Mouse (Mus musculus): ENCODE data around the gene Acap1. TPM values are rescaled to one million over a fixed set of nuclear protein-coding genes. Genes with fewer than 3 reads are reported as not detected.
"Not testable (repeated sequence)": the region's sequence is repeated elsewhere in the genome, so short reads cannot be mapped to it uniquely, and the experiment has no call there.

Gene Acap1
- 150 and 176 TPM in 2 replicates for polyA plus RNA-seq (2015; fragmentation: Nextera tagmentation; extraction: Ambion mirVana)

DNA sequence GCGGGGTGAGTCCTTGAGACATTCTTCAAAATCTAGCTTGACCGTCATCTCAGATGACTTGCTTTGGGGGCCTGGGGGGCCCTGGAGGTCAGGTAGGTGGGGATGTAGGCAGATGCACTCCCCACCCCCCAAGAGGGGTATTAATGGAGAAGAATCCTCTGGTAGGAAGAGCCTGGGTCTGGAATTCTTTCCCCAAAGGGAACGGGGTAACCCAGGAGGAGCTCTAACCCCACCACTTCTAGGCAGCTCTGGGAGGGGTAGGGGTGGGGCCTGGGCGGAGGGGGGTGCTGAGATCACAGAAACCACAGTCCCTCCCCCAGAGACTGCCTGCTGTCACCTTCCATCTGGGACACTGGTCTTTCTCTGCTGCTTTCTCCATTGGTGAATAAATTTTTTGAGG lies at the start of gene Acap1:
Acap1 (minus strand) TSS at position 249 of the 400 bp plus-strand sequence.
- peak; percentile 81 for DNase-seq (ENCODE audit: low spot score)

DNA sequence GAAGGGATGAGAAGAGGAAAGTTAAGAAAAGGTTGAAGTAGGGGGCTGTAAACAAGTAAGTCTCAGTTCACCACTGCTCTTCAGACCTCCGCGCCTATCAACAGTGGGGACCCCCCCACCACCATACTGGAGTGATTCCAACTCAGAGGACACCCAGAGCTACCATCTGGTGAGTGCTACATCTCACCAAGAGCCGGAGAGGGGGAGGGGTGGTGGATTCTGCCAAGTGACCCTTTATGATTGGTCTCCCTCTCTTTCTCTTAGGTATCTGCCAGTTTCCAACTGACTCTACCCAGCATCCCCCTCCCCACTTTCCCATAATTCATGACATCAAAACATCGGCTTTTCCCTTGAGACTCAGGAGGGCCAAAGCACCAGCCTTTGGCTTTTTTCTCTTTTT lies 45.6 kb upstream of the Acap1 start:
- no peak for DNase-seq (ENCODE audit: low spot score)

DNA sequence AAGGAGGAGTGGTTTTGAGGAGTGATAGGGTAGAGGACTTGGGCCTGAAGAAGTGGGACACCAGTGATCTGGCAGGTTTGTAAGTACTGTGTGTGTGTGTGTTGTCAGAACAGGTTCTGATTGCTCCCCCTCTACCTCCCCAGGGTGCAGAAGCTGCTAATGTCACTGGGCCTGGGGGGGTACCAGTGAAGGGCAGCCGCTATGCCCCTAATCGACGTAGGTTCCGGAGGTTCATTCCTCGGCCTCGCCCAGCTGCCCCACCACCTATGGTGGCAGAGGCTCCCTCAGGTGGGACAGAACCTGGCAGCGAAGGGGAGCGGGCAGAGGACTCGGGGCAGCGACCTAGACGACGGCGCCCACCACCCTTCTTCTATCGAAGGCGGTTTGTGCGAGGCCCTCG lies 44.4 kb upstream of the Acap1 start:
- DNase-seq (ENCODE audit: low spot score), result no peak

DNA sequence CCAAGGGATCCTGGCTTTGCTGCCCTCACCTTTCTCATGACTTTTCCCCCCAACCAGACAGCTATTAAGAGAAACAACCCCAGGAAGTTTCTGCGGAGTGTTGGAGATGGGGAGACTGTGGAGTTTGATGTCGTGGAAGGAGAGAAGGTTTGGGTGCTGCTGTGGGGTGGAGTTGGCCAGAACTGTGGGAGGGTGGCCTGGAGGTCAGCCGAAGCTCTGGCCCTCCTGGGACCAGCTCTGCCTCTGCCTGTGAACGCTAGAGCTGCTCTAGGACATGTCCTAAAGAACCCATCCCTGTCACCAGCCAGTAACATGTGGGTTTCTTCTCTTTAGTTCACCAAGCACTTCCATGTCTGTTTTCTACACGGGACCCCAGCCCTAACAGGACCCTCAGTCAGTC lies 43.8 kb upstream of the Acap1 start:
- DNase-seq (ENCODE audit: low spot score), result no peak

DNA sequence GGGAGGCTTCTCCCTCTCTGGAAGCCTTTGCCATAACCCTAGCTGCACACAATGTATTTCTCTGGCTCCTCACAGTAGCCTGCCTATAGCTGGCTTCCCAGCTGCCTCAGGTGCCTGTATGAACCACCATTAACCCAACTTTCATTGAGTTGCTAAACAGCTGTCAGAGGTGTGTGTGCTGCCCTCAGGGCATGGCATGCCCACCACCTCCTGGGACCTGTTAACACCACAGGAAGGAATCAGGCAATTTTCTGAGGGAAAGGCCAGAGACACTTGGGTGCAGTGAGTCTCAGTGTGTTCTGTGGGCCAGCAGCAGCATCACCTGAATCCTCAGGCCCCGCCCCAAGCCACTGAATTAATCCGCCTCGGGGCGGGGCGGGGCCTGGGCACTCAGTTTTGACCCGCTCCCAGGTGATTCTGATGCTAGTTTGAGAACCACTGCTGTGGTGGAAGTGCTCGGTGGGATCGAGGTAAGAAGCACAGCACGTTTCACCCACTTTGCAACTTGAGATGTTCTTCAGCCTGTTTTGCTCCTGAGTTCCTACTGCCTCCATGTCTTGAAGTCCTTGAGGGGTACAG lies 43.2 kb upstream of the Acap1 start:
- DNase-seq (ENCODE audit: low spot score), result no peak

DNA sequence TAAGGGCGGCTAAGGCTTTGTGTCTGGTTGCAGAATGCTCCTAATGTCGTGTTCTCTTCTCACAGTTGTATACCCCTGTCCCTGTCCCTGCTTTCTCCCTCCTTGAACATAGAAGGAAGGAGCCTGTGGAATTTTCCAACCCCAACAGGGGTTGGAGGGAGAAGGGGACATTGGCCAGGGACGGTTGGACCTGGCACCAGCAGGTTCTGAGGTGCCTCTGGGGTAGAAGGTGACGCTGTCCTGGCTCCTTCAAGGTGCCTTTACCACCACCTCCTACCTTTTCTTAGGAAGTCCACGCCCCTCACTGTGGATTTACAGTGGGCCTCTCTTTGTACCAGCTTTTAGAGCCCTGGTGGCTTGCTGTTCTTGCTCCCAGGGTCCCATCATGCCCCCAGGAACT lies 42.5 kb upstream of the Acap1 start:
- DNase-seq (ENCODE audit: low spot score), result no peak

DNA sequence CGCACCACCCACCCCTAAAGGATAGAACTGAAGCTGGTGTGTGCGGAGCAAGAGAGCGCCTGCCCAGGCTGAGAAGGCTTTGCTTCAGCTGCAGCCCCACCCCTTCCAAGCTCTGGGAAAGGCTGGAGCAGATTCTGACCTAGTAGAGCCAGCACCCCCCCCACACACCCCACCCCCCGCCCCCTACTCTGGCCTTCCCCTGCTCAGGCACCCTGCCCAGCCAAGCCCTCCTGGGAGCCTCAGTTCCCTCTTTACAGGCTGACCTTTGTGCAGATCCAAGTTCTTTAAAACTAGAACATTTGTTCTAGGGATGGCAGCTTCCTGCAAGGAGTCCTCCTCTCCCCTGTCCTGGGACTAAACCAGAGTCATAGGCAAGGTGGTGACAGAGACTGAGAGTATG lies 42.0 kb upstream of the Acap1 start:
- no peak for DNase-seq (ENCODE audit: low spot score)

DNA sequence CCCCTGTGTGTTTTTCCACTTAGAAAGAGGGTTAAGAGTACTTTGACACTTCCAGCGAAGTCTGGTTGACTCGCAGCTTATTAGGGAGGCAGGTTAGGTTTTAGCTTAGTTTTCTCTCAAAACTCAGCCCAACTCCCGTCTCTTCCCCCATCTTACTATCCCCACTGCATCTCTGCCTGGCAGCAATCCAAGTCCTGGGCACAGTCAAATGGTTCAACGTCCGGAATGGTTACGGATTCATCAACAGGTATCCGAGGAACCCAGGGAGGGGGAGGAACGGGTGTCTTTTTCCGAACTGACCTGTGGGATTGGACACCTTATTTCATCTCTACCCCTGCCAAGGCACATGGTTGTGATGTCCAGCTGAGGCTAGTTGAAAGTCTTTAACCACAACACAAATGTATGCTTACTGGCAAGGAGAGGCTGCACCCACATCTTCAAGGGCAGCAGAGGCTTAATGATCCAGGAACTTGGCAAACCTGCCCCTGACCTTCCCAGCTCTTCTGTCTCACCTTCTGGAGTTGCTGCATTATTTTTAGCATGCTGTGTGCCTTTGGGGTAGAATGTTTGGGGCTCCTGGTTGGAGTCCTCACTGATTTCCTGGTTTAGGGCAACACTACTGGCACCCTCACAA lies 41.5 kb upstream of the Acap1 start:
- no peak for DNase-seq (ENCODE audit: low spot score)

DNA sequence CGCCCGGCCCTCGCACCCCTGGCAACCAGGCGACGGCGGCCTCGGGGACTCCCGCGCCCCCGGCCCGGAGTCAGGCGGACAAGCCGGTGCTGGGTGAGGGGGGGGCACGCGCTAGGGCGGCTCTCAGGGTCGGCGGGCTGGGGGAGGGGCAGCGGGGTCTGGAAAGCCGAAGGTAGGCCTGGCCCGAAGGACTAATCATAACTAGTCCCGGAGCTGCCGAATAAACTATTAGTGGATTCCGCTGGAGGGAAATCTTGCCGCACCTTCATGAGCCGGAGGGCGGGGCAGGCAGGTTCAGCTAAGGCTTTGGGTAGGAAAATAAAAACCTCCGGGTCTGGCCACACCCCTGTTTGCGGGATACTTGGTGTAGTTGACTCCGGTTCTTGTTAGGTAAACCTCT lies 40.8 kb upstream of the Acap1 start:
- DNase-seq (ENCODE audit: low spot score), result no peak

DNA sequence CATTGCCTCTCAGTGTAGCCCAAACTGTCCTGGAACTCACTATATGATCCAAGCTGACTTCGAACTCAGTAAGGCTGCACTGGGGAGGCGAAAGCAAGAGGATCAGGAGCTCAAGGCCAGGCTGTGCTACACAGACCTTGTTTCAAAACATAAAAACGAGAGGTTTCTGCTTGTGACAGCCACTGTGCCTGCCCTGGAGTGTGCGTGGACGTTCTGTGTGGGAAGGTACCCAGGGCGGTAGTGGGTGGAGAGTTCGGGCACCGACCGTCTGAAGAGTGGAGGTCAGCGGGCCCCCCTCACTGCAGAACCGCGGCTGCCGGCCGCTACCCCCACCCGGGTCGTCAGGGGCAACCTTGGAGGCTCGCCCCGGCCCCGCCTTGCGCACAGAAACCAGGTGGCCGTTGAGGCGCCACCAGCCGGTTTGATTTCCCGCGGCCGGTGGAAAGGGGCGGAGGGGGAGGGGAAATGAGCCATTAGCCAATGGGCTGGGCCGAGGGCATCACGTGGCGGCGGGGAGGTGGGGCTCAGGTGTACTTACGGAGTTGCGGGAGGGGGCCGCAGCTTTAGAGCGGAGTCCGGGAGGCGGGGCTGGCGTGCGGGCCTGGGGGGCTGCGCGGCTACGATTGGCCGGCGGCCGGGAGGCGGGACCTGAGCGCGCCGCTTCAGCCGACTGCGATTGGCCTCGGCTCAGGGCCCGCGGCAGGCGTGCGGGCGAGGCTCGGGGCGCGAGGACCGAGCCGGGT lies 40.0 kb upstream of the Acap1 start, which contains the start of gene Ybx2:
Ybx2 (plus strand) TSS at position 660 of the 743 bp plus-strand sequence.
- peak; percentile 91 for DNase-seq (ENCODE audit: low spot score)

DNA sequence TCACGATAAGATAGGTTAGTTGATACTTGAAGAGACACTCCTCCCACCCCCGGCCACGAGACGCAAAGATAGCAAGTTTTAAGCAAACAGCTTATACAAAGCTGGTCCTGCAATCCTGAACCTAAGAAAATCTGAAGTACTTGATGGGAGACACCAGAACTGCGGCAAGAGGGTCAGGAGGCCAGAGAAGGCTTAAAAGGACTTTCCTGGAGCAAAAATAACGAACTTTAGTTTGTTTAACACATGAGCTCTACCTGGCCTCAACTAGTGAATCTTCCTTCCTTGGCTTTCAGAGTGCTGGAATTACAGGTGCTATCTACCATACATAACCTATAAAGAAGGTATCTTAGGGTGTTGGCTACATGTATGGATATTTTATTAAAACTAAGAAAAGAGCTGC lies 39.3 kb upstream of the Acap1 start:
- DNase-seq (ENCODE audit: low spot score), result no peak

DNA sequence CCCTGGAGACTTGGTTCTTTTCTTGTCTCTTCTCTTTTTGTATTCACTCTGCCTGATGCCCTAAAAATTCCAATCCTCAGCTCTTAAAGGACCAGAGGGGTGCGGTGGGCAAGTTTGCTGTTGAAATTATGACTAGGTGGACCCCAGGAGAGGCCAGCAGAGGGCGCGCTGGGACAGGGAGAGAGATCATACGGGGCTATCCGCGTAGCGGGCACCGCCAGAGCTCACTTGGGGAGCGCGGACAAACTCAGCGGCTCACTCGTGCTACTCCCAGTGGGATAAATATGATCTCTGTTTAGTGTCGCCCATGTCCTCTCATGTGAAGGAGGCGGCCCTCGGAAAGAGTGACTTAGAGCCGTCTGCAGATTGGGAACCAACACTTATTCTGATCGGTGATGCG lies 38.8 kb upstream of the Acap1 start:
- DNase-seq (ENCODE audit: low spot score), result peak; percentile 89

DNA sequence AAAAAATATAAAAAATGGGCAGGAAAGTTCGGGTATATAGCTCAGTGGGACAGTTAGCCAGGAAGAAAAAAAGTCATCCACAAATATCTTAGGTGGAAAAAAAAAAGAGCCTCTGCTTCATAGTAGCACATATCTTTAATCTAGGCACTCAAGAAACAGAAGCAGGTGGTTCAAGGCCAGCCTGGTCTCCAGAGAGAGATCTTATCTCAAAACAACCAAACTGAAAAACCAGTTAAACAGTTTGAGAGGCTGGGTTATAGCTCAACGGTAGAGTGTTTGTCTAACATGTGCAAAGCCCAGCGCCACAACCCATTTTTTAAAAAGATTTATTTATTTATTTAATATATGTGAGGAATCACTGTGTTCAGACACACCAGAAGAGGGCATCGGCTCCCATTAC lies 37.7 kb upstream of the Acap1 start:
- no peak for DNase-seq (ENCODE audit: low spot score)

DNA sequence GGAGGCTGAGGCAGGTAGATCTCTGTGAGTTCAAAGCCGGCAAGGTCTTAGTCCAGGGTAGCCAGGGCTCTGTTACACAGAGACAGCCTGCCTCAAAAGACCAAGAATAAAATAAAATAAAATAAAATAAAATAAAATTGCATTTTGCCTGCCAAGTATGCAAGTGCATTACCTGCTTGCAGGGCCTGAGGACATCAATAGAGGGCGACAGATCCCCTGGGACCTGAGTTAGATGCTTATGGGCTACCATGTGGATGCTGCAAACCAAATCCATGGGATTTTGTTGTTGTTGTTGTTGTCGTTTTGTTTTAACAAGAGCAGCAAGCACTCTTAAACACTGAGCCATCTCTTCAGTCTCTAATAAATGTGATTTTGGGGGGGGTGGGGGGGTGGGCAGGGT lies 36.9 kb upstream of the Acap1 start:
- DNase-seq (ENCODE audit: low spot score), result no peak

DNA sequence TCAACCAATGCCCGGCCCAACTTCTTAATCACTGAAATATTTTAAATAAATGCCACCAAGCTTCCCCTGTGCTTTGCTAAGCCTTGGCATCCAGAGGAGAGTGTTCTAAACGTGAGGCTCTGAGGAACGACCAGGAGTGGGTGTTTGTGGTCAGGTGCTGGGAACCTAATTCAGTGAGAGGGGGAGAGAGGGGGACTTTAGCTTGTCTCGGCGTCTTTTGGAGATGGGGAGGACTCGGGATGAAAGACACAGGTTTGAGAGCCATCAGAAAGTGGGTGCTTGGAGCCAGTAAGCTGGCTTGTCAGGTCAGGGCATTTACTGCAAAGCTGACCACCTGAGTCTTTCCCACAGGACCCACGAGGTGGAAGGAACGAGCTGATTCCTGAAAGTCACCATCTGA lies 36.4 kb upstream of the Acap1 start:
- DNase-seq (ENCODE audit: low spot score), result no peak

DNA sequence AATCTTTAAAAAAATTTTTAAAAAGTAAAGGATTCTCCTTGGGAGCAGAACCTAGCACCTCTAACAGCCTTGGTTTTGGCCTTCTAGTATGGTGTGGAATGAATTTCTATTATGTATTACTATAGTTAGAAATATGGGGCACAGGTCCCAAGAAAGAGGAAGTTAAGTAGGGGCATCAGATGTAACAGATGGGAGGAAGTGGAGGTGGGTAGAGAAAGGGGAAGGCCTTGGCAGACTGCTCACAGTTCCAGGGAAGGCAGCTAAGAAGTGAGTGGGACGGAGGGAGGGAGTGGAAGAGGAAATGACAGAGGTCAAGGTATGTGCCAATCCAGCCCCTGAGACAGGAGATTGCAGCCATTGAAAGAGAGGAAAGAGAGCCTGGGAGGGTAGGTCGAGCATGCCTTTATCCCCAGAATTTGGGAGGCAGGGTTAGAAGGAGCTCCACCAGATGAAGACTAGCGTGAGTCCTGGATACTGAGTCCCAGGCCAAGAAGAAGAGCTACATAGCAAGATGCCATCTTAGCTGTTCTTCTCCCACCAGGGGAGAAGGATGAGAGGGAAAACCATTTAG lies 35.7 kb upstream of the Acap1 start:
- peak; percentile 45 for DNase-seq (ENCODE audit: low spot score)

DNA sequence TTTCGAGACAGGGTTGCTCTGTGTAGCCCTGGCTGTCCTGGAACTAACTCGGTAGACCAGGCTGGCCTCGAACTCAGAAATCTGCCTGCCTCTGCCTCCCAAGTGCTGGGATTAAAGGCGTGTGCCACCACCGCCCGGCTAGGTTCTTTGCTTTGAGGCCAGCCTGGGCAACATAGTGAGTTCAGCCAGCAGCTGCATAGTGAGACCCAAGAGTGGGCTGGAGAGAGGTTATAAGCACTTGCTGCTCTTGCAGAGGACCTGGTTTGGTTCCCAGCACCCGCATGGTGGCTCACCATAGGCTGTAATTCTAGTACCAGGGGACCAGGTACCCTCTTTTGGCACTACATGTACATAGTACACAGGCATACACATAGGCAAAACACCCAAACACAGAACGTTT lies 34.8 kb upstream of the Acap1 start:
- not testable (repeated sequence) for DNase-seq (ENCODE audit: low spot score)

DNA sequence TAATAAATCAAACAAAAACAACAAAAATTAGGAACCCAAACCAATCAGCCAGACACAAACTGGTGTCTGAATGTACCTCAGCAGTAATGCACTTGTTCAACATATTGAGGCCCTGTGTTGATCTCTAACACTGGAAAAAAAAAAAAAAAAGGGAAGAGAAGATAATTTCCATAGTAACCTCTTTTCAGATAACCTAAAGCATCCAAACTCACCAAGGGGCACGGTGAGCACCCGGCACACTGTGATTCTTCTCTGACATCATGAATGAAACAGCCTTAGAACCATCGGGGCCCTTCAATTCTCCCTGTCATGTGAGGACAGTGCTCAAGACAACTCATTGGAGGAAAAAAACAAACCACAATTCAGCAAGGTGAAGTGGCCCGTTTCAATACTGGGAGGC lies 34.4 kb upstream of the Acap1 start:
- no peak for DNase-seq (ENCODE audit: low spot score)

DNA sequence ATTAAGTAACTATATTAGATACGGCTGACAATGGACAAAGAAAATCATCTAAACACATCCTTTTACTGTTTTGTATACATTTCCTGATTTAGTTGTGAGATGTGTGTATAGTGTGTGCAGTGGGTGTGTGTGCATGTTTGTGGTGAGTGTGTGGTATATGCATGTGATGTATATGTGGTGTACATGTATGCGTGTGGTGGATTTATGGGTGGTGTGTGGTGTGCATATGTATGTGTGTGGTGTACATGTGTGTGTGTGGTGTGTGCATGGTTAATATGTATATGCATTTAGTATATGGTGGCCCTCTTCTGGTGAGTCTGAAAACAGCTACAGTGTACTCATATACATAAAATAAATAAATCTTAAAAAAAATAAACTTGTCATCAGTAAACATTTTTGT lies 32.2 kb upstream of the Acap1 start:
- DNase-seq (ENCODE audit: low spot score), result no peak

DNA sequence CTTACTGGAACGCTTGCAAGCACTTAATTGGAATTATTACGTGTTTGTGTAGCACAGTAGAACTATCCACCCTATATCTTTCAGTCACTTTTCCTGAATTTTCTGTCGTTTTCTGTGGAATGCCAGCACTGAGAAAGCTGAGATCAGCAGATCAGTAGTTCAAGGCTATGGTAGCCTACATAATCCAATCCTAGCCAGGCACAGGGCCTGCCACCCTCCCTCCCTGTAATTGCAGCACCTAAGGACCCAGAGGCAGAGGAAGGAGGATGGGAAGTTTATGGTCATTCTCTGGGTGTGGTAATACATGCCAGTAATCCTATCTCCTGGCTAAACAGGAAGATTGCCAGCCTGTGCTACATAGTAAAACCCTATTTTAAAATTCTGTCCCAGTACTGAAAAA lies 27.5 kb upstream of the Acap1 start:
- no peak for DNase-seq (ENCODE audit: low spot score)

DNA sequence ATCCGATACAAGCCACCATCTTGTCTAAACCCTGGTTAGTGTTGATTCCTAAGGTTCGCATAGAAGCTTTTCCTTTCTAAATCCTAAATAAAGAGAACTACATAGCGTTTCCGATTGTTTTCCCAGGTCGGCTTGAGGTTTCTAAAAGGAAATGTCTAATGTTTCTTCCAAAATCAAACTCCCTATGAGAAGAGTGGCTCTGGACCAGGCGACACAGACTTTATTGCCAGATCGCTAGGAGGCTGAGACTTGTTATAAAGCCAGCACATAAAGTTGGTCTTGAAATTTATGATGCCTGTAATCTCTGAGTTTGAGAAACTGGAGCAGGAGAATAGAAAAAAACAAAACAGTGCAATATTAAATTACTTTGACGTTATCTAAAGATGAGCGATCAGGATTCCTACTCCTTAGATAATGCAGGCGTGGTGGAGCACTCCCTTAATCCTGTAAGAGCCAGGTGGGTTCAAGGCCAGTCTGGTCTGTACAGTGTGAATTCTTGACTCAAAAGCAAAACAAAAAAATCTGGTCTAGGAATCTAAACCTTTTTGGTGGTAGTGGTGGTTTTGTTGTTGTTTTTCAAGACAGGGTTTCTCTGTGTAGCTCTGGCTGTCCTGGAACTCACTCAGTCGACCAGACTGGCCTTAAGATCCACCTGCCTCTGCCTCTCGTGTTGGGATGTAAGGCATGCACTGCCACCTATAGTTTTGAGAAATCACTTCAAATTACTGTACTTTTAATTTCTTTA lies 26.8 kb upstream of the Acap1 start:
- peak; percentile 34 for DNase-seq (ENCODE audit: low spot score)

Measured in thymus, postnatal 0 days (tissue).